Mouse (Mus musculus) adrenal gland, postnatal 25 days (tissue): ENCODE data around the gene Gja3. TPM values are rescaled to one million over a fixed set of nuclear protein-coding genes. Genes with fewer than 3 reads are reported as not detected.
"Not testable (repeated sequence)": the region's sequence is repeated elsewhere in the genome, so short reads cannot be mapped to it uniquely, and the experiment has no call there.

Source experiments
- DNase-seq: peaks from one replicate; pipeline ENCODE4 v3.0.0; 2021; ENCODE audit warnings: mixed read lengths
- total RNA-seq: library from RNA; stranded (reverse); gene quantifications from 2 replicates; pipeline ENCODE4 v1.2.3, GENCODE M21; 2021

The Gja3 gene
- total RNA-seq, 1 experiment from 2014 or later: not detected

DNA sequence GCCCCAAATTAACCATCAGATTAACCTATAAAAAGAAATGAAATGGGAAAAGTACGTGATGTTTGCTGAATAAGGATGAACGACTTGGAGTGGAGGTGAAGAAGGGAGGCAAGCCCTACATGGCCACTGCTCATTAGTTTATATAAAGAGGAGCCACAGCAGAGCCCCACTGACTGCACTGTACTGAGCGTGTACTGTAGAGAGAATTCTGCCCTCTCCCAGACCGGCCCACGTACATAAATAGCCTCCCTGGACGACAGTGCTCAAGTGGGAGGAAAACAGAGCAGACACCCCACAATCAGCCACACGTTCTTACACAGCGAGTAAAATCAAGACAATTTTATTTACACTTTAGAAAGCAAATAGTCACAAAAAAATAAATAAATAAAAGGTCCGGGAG is 23.8 kb downstream of the Gja3 start:
- no peak for DNase-seq

DNA sequence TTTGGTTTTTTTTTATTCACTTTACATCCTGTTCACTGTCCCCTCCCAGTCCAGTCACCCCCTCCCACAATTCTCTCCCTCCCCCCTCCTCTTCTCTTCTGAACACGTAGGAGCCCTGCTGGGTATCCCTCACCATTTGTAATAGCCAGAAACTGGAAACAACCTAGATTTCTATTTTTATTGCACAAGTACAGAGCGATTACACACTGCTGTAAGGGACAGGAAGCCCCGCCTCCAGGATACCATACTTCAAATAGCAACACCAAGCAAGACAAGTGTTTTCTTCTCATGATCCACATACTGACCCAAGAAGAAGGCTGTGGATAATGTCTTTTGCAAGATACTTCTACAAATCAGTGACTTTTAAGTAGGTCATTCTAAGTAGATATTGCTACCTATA is 25.1 kb downstream of the Gja3 start:
- no peak for DNase-seq

DNA sequence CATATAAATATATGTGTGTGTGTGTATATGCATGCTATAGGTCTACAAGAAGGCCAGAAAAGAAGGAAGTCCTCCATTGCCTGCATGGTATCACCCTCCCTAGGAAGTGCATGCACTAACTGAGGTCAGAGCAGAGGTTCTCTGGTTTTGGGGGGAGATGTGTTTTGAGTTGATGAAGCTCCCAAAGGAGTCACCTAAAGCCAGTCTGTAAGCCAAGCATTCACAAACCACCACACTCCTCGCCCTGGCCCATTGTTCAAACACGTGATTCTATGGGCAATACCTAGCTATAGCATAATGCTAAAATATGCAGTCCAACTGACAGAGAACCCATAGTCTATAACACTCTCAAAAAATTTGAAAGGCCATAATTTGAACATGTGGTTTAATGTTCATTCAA is 39.5 kb downstream of the Gja3 start:
- no peak for DNase-seq

DNA sequence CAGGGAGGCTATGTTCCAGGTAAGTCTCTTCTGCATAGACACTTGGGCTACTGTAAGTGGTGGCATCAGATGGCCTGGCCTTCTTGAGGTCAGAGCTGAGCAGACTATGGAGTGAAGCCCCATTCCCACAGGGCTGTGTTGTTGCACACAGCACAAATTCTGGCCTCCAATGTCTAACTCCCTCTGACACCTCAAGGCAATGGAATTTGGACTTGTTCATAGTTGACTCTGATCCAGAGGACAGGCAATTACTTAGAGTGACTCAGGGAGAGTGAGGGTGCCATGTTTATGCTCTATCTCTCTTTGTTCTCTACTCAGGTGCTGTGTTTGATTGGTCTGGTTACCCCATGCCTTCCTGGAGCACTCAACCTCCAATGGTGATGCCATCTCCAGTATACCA is 41.1 kb downstream of the Gja3 start:
- not testable (repeated sequence) for DNase-seq

DNA sequence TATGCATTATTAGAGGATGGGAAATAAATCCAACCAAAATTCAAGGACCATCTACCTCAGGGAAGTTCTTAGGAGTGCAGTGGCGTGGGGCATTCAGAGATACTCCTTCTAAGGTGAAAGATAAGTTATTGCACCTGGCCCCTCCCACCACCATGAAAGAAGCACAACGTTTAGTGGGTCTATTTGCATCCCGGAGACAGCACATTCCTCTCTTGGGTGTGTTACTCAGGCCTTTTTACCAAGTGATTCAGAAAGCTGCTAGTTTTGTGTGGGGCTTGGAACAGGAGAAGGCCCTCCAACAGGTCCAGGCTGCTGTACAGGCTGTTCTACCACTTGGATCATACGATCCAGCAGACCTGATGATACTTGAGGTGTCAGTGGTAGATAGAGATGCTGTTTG is 69.3 kb downstream of the Gja3 start:
- DNase-seq: no peak

Other genes with a start within 250 kb of the Gja3 start
- 33.7 and 39.0 TPM in 2 replicates for gene Zmym5, start 246.4 kb downstream of the Gja3 start, total RNA-seq
- 59.4 and 65.4 TPM in 2 replicates for gene Zmym2, start 171.4 kb downstream of the Gja3 start, total RNA-seq
- 20.6 and 30.1 TPM in 2 replicates for gene Gjb2, start 46.6 kb upstream of the Gja3 start, total RNA-seq
- not detected in 2 replicates for gene Gm4491, start 57.8 kb upstream of the Gja3 start, total RNA-seq
- not detected in 2 replicates for gene Gjb6, start 75.5 kb upstream of the Gja3 start, total RNA-seq